Mouse (Mus musculus) heart, embryonic 11.5 days (tissue): ENCODE data around the gene Madcam1. TPM values are rescaled to one million over a fixed set of nuclear protein-coding genes. Genes with fewer than 3 reads are reported as not detected.
"Not testable (repeated sequence)": the region's sequence is repeated elsewhere in the genome, so short reads cannot be mapped to it uniquely, and the experiment has no call there.

Source experiments
- ATAC-seq: fragments of 200-750 bp; cut with Nextera tagmentation; replicated peaks from 2 replicates; pipeline ENCODE4 v1.8.0; 2017; ENCODE audit warnings: moderate library complexity; ENCODE audit not compliant: insufficient number of reproducible peaks, low FRiP score, low TSS enrichment
- H3K27ac ChIP-seq: fragments of 300-500 bp; sonication (generic); 2 replicates; pipeline ENCODE4 v1.5.1; 2014; ENCODE audit warnings: mild to moderate bottlenecking, low read depth, low read length
- H3K27me3 ChIP-seq: fragments of 300-500 bp; sonication (generic); 2 replicates; pipeline ENCODE4 v1.6.1; 2014; ENCODE audit warnings: mild to moderate bottlenecking, low read length, mixed read lengths; ENCODE audit not compliant: control insufficient read depth, insufficient read depth
- H3K36me3 ChIP-seq: fragments of 300-500 bp; sonication (generic); 2 replicates; pipeline ENCODE4 v1.6.1; 2014; ENCODE audit warnings: mild to moderate bottlenecking, low read length, moderate library complexity, mixed read lengths; ENCODE audit not compliant: control insufficient read depth, insufficient read depth
- H3K4me1 ChIP-seq: fragments of 300-500 bp; sonication (generic); 2 replicates; pipeline ENCODE4 v1.6.1; 2014; ENCODE audit warnings: low read length; ENCODE audit not compliant: control insufficient read depth, insufficient read depth
- H3K4me2 ChIP-seq: fragments of 300-500 bp; sonication (generic); 2 replicates; pipeline ENCODE4 v1.6.1; 2014; ENCODE audit warnings: mild to moderate bottlenecking, moderate library complexity
- H3K4me3 ChIP-seq: fragments of 300-500 bp; sonication (generic); 2 replicates; pipeline ENCODE4 v1.5.1; 2014; ENCODE audit warnings: low read depth, low read length
- H3K9ac ChIP-seq: fragments of 300-500 bp; sonication (generic); 2 replicates; pipeline ENCODE4 v1.6.1; 2014; ENCODE audit warnings: mild to moderate bottlenecking, low read depth, low read length, moderate library complexity
- H3K9me3 ChIP-seq: fragments of 300-500 bp; sonication (generic); replicated peaks from 2 replicates; pipeline ENCODE4 v1.6.1; 2016; ENCODE audit warnings: low read length; ENCODE audit not compliant: control insufficient read depth
- WGBS: fragments of 180-500 bp; shearing (Covaris S2); extraction: QIAGEN DNeasy Blood & Tissue Kit; methylation state at CpG from one replicate; pipeline ENCODE4 v1.1.7; 2014; ENCODE audit not compliant: insufficient replicate concordance; 5-methylcytosine and 5-hydroxymethylcytosine counted together
- polyA plus RNA-seq: library from polyadenylated mRNA; unstranded; fragments of >200 nt; fragmentation: Nextera tagmentation; extraction: Ambion mirVana; gene quantifications from 2 replicates; pipeline ENCODE4 v1.2.1, GENCODE M21; 2014

Madcam1 gene
- polyA plus RNA-seq, 1 experiment from 2014 or later, result 1.5 TPM

DNA sequence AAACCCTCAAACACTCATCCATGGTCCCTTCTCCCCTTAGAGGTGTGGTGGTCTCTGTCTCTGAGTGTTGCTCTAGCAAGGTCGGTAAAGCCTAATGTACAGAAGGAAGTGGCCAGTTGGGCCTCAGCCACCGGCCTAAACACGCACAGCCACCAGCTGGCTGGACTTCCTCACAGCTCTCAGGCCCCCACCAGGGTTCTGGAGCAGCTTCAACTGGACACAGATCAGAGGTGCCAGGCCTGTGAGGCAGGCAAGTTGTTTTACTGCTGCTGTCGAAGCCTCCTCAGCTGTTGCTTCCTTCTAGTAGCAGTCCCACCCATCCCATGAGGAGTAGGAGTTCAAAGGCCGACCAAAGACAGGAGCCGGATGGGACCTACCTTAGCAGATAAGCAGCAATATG is 33.6 kb downstream of the Madcam1 start:
- no peaks in the 10 kb centered on the region for H3K36me3 ChIP-seq
- no peak for ATAC-seq
- H3K4me1 ChIP-seq, result peaks cover 31% of the 10 kb centered on the region
- no peaks in the 10 kb centered on the region for H3K9me3 ChIP-seq
- H3K9ac ChIP-seq, result no peak overlapping the region
- H3K27me3 ChIP-seq, result no peaks in the 10 kb centered on the region
- WGBS, result 77% methylated on average over 6 of the region's 6 CpGs
- H3K4me2 ChIP-seq, result no peak overlapping the region
- H3K27ac ChIP-seq, result no peak overlapping the region
- no peak overlapping the region for H3K4me3 ChIP-seq

DNA sequence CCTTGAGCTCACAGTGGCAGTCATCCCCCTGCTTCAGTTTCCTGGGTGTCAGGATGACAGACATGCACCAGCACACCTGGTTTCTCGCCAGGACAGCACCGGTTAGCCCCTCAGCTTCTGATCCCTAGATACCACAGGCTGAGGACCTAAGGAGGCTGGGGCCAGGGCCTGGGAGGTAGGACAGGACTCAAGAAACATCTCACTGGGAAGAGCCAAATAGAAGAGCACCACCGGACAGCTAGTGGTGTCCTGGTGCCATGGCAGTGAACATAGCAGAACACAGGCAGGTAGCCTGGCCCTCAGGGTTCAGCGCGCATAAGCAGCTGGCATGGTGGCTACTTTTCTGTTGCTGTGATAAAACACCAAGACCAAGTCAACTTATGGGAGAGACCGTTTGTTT is 34.1 kb downstream of the Madcam1 start:
- Histone ChIP-seq H3K36me3 (no peaks in the 10 kb centered on the region), H3K9ac (no peak overlapping the region), H3K27me3 (no peaks in the 10 kb centered on the region), H3K4me3 (no peak overlapping the region), H3K9me3 (no peaks in the 10 kb centered on the region), H3K4me2 (no peak overlapping the region), H3K4me1 (peaks cover 31% of the 10 kb centered on the region), H3K27ac (no peak overlapping the region)
- WGBS, result 83% methylated on average over 6 of the region's 6 CpGs
- no peak for ATAC-seq

DNA sequence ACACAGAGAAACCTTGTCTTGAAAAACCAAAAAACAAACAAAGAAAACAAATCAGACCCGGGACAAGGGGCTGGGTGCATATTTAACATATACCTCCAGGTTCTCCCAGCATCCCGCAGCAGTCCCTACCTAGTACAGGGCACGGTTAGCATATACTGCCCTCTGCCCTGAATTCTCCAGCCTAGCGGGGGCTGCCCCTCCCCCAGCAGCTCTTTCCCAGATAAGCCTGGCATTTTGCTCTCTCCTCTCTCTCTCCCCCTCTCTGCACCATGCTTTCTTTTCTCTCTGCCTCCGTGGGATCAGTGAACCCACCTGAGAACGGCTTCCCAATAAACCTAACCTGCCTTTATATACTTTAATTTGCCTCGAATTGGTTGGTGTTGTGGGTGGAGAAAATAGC is 36.3 kb downstream of the Madcam1 start:
- Histone ChIP-seq H3K9ac (peak overlapping the region; percentile 52; the same call in 1 of the 2 replicates), H3K27me3 (no peaks in the 10 kb centered on the region), H3K9me3 (no peaks in the 10 kb centered on the region), H3K27ac (peak overlapping the region; percentile 80), H3K4me2 (peak overlapping the region; percentile 23), H3K4me3 (no peak overlapping the region), H3K36me3 (no peaks in the 10 kb centered on the region), H3K4me1 (peaks cover 29% of the 10 kb centered on the region)
- no peak for ATAC-seq
- WGBS, result 33% methylated on average over 7 of the region's 7 CpGs

DNA sequence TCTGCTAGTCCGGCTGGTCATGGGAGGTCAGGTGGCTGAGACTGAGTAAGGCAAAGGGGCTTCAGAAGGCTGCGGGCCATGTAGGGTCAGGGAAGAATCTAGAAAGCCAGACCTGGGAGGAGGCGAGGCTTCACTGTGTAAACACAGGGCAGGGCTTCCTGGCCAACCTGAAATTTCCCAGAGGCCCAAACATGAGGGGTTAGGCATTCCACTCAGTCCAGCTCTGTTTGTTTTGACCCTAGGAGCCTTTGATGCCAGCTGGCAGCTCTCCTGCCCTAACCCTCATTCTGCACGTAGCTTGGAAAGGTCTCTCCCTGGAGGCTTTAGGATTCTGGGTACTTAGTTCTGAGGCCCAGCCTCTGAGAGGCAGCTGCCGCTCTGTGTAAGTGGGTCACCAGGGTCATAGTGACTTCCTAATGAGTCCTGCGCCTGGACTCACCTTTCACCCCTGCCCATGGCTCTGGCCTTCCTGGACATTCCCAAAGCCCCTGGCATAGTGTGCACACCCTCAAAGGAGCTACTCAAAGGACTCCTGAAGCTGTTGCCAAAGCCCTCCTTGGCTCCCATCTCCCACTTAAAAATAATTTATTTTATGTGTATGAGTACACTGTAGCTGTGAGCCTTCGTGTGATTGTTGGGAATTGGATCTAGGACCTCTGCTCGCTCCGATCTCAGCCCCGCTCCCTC is 37.2 kb downstream of the Madcam1 start:
- Histone ChIP-seq H3K36me3 (no peaks in the 10 kb centered on the region), H3K4me1 (peaks cover 31% of the 10 kb centered on the region), H3K4me2 (peak overlapping the region; percentile 16; the same call in 1 of the 2 replicates), H3K9me3 (no peaks in the 10 kb centered on the region), H3K9ac (peak overlapping the region; percentile 49; the same call in 1 of the 2 replicates), H3K27ac (peak overlapping the region; percentile 80), H3K4me3 (no peak overlapping the region), H3K27me3 (no peaks in the 10 kb centered on the region)
- 46% methylated on average over 10 of the region's 10 CpGs for WGBS
- no peak for ATAC-seq

DNA sequence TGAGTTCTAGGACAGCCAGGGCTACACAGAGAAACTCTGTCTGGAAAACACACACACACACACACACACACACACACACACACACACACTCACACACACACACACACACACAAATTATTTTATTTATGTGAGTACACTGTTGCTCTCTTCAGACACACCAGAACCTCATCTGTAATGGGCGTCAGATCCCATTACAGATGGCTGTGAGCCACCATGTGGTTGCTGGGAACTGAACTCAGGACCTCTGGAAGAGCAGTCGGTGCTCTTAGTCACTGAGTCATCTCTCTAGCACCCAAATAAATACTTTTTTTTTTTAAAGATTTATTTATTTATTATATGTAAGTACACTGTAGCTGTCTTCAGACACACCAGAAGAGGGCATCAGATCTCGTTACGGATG is 38.6 kb downstream of the Madcam1 start:
- not testable (repeated sequence) for H3K9me3 ChIP-seq, H3K4me2 ChIP-seq, H3K4me3 ChIP-seq, ATAC-seq, H3K9ac ChIP-seq, H3K27me3 ChIP-seq, H3K27ac ChIP-seq, H3K36me3 ChIP-seq
- peaks cover 45% of the 10 kb centered on the region for H3K4me1 ChIP-seq
- 77% methylated on average over 2 of the region's 4 CpGs for WGBS

DNA sequence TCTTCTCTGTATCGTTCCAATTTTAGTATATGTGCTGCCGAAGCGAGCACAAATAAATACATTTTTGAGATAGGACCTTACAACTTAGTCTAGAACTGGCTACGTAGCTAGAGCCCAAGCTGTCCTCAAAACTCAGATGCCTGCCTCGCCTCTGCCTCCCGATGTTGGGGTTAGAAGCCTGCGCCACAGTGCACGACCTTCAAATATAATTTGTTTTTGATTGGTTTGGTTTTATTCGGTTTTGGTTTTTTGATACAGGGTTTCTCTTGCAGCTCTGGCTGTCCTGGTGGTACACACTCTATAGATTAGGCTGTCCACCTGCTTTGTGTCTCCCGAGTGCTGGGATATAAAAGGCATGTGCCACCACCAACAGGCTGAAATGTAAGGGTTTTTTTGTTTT is 39.2 kb downstream of the Madcam1 start:
- H3K4me3 ChIP-seq, result peak overlapping the region; percentile 91
- peak overlapping the region; percentile 67; the same call in 1 of the 2 replicates for H3K9ac ChIP-seq
- WGBS, result 77% methylated on average over 10 of the region's 10 CpGs
- peaks cover 48% of the 10 kb centered on the region for H3K4me1 ChIP-seq
- ATAC-seq, result no peak
- peak overlapping the region; percentile 65 for H3K4me2 ChIP-seq
- no peaks in the 10 kb centered on the region for H3K27me3 ChIP-seq
- H3K36me3 ChIP-seq, result peaks cover 3% of the 10 kb centered on the region; the same call in 1 of the 2 replicates
- no peaks in the 10 kb centered on the region for H3K9me3 ChIP-seq
- no peak overlapping the region for H3K27ac ChIP-seq

DNA sequence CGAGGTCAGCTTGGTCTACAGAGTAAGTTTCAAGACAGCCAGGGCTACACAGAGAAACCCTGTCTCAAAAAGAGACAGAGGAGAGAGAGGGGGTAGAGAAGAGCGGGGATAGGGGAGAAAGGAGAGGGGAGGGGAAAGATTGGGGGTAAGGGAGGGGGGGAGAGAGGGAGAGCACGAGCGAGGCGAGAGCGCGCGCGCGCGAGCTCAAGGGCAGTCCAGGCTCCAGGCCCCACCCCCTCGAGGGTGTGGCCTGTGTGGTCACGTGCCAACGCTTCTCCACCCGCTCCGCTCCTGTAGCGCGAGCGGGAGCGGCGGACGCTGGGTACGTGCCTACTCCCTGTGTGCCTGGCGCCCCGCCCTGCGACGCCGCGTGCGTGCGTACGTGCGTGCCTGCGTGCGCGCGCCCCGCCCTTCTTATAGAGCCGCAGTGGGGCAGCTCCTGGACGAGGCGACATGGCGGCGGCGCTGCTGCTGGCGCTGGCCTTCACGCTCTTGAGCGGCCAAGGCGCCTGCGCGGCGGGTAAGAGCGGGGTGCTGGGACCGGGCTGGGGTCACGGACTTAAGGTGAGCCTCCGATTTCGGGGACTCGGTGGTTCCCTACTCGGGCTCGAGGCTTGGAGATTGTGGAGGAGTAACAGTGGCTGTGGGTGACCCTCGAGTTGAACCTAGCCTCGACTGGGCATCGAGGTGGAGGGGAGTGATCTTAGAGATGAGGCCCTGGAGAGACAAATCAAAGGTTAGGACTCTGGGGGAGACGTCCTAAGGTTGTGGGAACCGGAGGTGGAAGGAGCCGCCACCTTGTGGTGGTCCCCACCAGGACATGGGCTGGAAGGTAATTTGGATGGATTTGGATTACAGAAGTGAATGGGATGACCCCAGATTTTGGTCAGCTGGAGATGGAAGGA is 40.0 kb downstream of the Madcam1 start, which contains the start of gene Bsg:
TSS of gene Bsg (plus strand) at position 427 of the 905 bp plus-strand sequence.
- Histone ChIP-seq H3K4me3 (peak within 1 kb of the TSS; percentile 91), H3K4me1 (peaks cover 56% of the 10 kb centered on the region), H3K4me2 (peak within 1 kb of the TSS; percentile 79), H3K27me3 (no peaks in the 10 kb centered on the region), H3K27ac (peak within 1 kb of the TSS; percentile 93), H3K9ac (peak within 1 kb of the TSS; percentile 99), H3K36me3 (peaks cover 3% of the 10 kb centered on the region), H3K9me3 (no peaks in the 10 kb centered on the region)
- WGBS, result under 1% methylated on average over 64 of the region's 65 CpGs
- peak; percentile 92 for ATAC-seq

DNA sequence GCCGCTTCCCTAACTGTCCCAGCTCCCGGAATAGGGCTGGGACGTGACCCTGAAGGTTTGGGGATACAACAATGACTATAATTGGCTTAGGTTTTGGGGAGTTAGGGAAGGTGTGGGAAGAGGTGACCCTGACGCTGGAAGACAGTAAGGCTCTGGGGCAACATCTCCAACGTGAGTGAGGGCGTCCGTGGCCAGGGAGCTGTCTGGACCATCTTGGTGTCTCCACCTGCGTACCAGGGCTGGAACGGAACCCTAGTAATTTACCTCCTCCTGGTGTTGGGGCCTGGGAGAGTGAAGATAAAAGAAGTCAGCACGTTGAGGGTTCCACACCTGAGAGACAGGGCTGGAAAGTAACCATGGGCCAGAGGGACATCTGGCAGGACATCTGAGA is 40.6 kb downstream of the Madcam1 start:
- Histone ChIP-seq H3K27ac (peak overlapping the region; percentile 93; the same call in 1 of the 2 replicates), H3K4me2 (peak overlapping the region; percentile 79), H3K9me3 (no peaks in the 10 kb centered on the region), H3K9ac (peak overlapping the region; percentile 99), H3K27me3 (no peaks in the 10 kb centered on the region), H3K4me1 (peaks cover 62% of the 10 kb centered on the region), H3K36me3 (peaks cover 8% of the 10 kb centered on the region), H3K4me3 (peak overlapping the region; percentile 91)
- 4% methylated on average over 10 of the region's 10 CpGs for WGBS
- no peak for ATAC-seq
